Comparison of ENCODE assay signal across 26 mouse cellular contexts in genomic region chr6:50799963-50800362, GRCm38 (mm10).
"Had no signal": no experiment of that assay in that cellular context is flagged by ENCODE, and none has a peak within 500 bp of the region (broad histone marks: within the 10 kb centered on the region; RNA-seq: fewer than 3 reads in every experiment).

No protein-coding gene starts in this region.

- H3K4me3 ChIP-seq: embryonic facial prominence, embryonic 12.5 days; embryonic facial prominence, embryonic 13.5 days; erythroblast, embryonic 14.5 days; forebrain, embryonic 10.5 days; forebrain, embryonic 12.5 days; forebrain, embryonic 13.5 days; forebrain, embryonic 15.5 days; gastrocnemius, adult 2 months; heart, adult 2 months had no signal

- ATAC-seq: forebrain, embryonic 13.5 days; forebrain, embryonic 14.5 days; forebrain, embryonic 15.5 days; forebrain, embryonic 16.5 days; forebrain, postnatal 0 days had no signal

- H3K9me3 ChIP-seq: embryonic facial prominence, embryonic 12.5 days; embryonic facial prominence, embryonic 13.5 days; forebrain, embryonic 10.5 days; forebrain, embryonic 12.5 days; forebrain, embryonic 13.5 days; forebrain, embryonic 15.5 days had no signal

- H3K4me2 ChIP-seq: embryonic facial prominence, embryonic 12.5 days; embryonic facial prominence, embryonic 13.5 days; forebrain, embryonic 12.5 days; forebrain, embryonic 13.5 days; forebrain, embryonic 15.5 days had no signal

- H3K9ac ChIP-seq: embryonic facial prominence, embryonic 12.5 days; embryonic facial prominence, embryonic 13.5 days; forebrain, embryonic 12.5 days; forebrain, embryonic 13.5 days; forebrain, embryonic 15.5 days; forebrain, postnatal 0 days had no signal

- H3K36me3 ChIP-seq: embryonic facial prominence, embryonic 12.5 days; embryonic facial prominence, embryonic 13.5 days; forebrain, embryonic 10.5 days; forebrain, embryonic 12.5 days; forebrain, embryonic 15.5 days had no signal

- H3K27ac ChIP-seq: embryonic facial prominence, embryonic 12.5 days; embryonic facial prominence, embryonic 13.5 days; forebrain, embryonic 10.5 days; forebrain, embryonic 12.5 days; forebrain, embryonic 13.5 days; forebrain, embryonic 15.5 days; gastrocnemius, adult 2 months; heart, adult 2 months had no signal

- DNase-seq: cerebellum, adult 2 months; cerebellum, adult 8-10 months; cerebellum, adult 9-10 months; cerebellum, adult 9-11 months; cerebellum, postnatal 14 days; cerebellum, postnatal 25 days; cerebellum, postnatal 36 days; embryo, embryonic 11 days; forebrain, postnatal 0 days; gastrocnemius, adult 2 months; gastrocnemius, postnatal 10 days; gastrocnemius, postnatal 14 days; gastrocnemius, postnatal 25 days; gastrocnemius, postnatal 36 days; heart, adult 11 months; heart, adult 18-20 months; heart, adult 2 months had no signal

- H3K27me3 ChIP-seq: embryonic facial prominence, embryonic 12.5 days; embryonic facial prominence, embryonic 13.5 days had no signal
